20 mouse cellular contexts compared by ENCODE assay signal in genomic region chr14:87467586-87467985, GRCm38 (mm10). TPM values are rescaled to one million over a fixed set of nuclear protein-coding genes. Genes with fewer than 3 reads are reported as not detected.
DNase-seq lines count a peak whose midpoint lies in the region; ATAC-seq lines count a peak whose summit lies in the region.
"Had no signal": no experiment of that assay in that cellular context is flagged by ENCODE, and none has a peak within 500 bp of the region (broad histone marks: within the 10 kb centered on the region; RNA-seq: fewer than 3 reads in every experiment).

No protein-coding gene starts in this region.

- H3K4me3 ChIP-seq in forebrain, embryonic 15.5 days, result no peak overlapping the region
- H3K4me3 ChIP-seq in forebrain, embryonic 11.5 days (ENCODE audit: low read depth, low read length), result no peak overlapping the region
- no peak overlapping the region for H3K4me3 ChIP-seq in kidney, embryonic 14.5 days (ENCODE audit: low read length)
- H3K4me3 ChIP-seq in midbrain, embryonic 13.5 days (replicated peaks), result no peak overlapping the region
- no peak overlapping the region for H3K4me3 ChIP-seq in midbrain, embryonic 10.5 days
- H3K4me3 ChIP-seq: erythroblast, embryonic 14.5 days; heart, embryonic 10.5 days; hindbrain, embryonic 15.5 days; limb, embryonic 13.5 days; lung, embryonic 15.5 days had no signal

- H3K27me3 ChIP-seq in forebrain, embryonic 15.5 days, result no peaks in the 10 kb centered on the region
- no peaks in the 10 kb centered on the region for H3K27me3 ChIP-seq in forebrain, embryonic 11.5 days (ENCODE audit: control insufficient read depth, insufficient read depth, low read length)
- no peaks in the 10 kb centered on the region for H3K27me3 ChIP-seq in kidney, embryonic 14.5 days (ENCODE audit: control insufficient read depth, insufficient read depth, low read length)
- no peaks in the 10 kb centered on the region for H3K27me3 ChIP-seq in midbrain, embryonic 13.5 days
- H3K27me3 ChIP-seq in midbrain, embryonic 10.5 days (ENCODE audit: low read depth, poor library complexity, severe bottlenecking), result no peaks in the 10 kb centered on the region
- H3K27me3 ChIP-seq: CH12.LX; hindbrain, embryonic 15.5 days; limb, embryonic 13.5 days; lung, embryonic 15.5 days had no signal

- no peak overlapping the region for H3K9ac ChIP-seq in forebrain, embryonic 15.5 days (replicated peaks)
- no peak overlapping the region for H3K9ac ChIP-seq in forebrain, embryonic 11.5 days (ENCODE audit: low read length)
- H3K9ac ChIP-seq in kidney, embryonic 14.5 days (ENCODE audit: low read depth, low read length), result no peak overlapping the region
- no peak overlapping the region for H3K9ac ChIP-seq in midbrain, embryonic 13.5 days (replicated peaks)
- H3K9ac ChIP-seq: hindbrain, embryonic 15.5 days; limb, embryonic 13.5 days; liver, embryonic 14.5 days; lung, embryonic 15.5 days had no signal

- H3K36me3 ChIP-seq in forebrain, embryonic 15.5 days, result no peaks in the 10 kb centered on the region
- H3K36me3 ChIP-seq in forebrain, embryonic 11.5 days (ENCODE audit: control insufficient read depth, insufficient read depth, low read length), result no peaks in the 10 kb centered on the region
- no peaks in the 10 kb centered on the region for H3K36me3 ChIP-seq in kidney, embryonic 14.5 days (ENCODE audit: control insufficient read depth, insufficient read depth, low read length)
- no peaks in the 10 kb centered on the region for H3K36me3 ChIP-seq in midbrain, embryonic 13.5 days
- H3K36me3 ChIP-seq in midbrain, embryonic 10.5 days, result peaks cover 10% of the 10 kb centered on the region; the same call in 1 of the 2 replicates
- H3K36me3 ChIP-seq: hindbrain, embryonic 15.5 days; lung, embryonic 15.5 days had no signal

- H3K4me2 ChIP-seq in forebrain, embryonic 15.5 days (replicated peaks), result no peak overlapping the region
- H3K4me2 ChIP-seq in forebrain, embryonic 11.5 days (ENCODE audit: low read depth, low read length, severe bottlenecking), result no peak overlapping the region
- no peak overlapping the region for H3K4me2 ChIP-seq in kidney, embryonic 14.5 days (replicated peaks; ENCODE audit: low read depth, low read length)
- H3K4me2 ChIP-seq in midbrain, embryonic 13.5 days (replicated peaks), result no peak overlapping the region
- H3K4me2 ChIP-seq: hindbrain, embryonic 15.5 days; limb, embryonic 13.5 days; lung, embryonic 15.5 days had no signal

- ATAC-seq in forebrain, embryonic 15.5 days (replicated peaks), result 0 out of 2 replicates have a peak, but pooled peaks have one; percentile 17
- ATAC-seq in forebrain, embryonic 11.5 days (replicated peaks; ENCODE audit: low FRiP score), result no peak
- ATAC-seq in kidney, embryonic 14.5 days (ENCODE audit: low FRiP score, low TSS enrichment), result peak; percentile 51; the same call in 1 of the 2 replicates
- peak; percentile 41; the same call in 1 of the 2 replicates for ATAC-seq in midbrain, embryonic 13.5 days
- ATAC-seq: intestine, postnatal 0 days had no signal

- no peaks in the 10 kb centered on the region for H3K4me1 ChIP-seq in forebrain, embryonic 15.5 days
- H3K4me1 ChIP-seq in forebrain, embryonic 11.5 days (replicated peaks; ENCODE audit: control insufficient read depth, insufficient read depth, low read length), result no peaks in the 10 kb centered on the region
- no peaks in the 10 kb centered on the region for H3K4me1 ChIP-seq in kidney, embryonic 14.5 days (ENCODE audit: control insufficient read depth, insufficient read depth, low read length)
- H3K4me1 ChIP-seq in midbrain, embryonic 13.5 days (replicated peaks), result peaks cover 3% of the 10 kb centered on the region; the same call in 1 of the 2 replicates
- 0 out of 2 replicates have a peak, but pooled peaks cover 4% of the 10 kb centered on the region for H3K4me1 ChIP-seq in midbrain, embryonic 10.5 days

- H3K9me3 ChIP-seq in forebrain, embryonic 15.5 days, result no peaks in the 10 kb centered on the region
- H3K9me3 ChIP-seq in forebrain, embryonic 11.5 days (ENCODE audit: control insufficient read depth, low read length), result no peaks in the 10 kb centered on the region
- H3K9me3 ChIP-seq in kidney, embryonic 14.5 days (ENCODE audit: control insufficient read depth, low read length), result no peaks in the 10 kb centered on the region
- no peaks in the 10 kb centered on the region for H3K9me3 ChIP-seq in midbrain, embryonic 13.5 days
- H3K9me3 ChIP-seq in midbrain, embryonic 10.5 days (replicated peaks), result no peaks in the 10 kb centered on the region
- H3K9me3 ChIP-seq: heart, embryonic 10.5 days; hindbrain, embryonic 15.5 days; limb, embryonic 13.5 days; lung, embryonic 15.5 days had no signal

- DNase-seq in forebrain, embryonic 11.5 days (ENCODE audit: low spot score), result no peak
- no peak for DNase-seq in kidney, adult 18-20 months
- DNase-seq in midbrain, embryonic 10.5 days (ENCODE audit: low spot score), result no peak
- DNase-seq in ZHBTc4 (ENCODE audit: low read depth, low spot score), result peak; percentile 14
- DNase-seq in right cerebral cortex, adult 2 months (ENCODE audit: low spot score in 2 of 2), result no peak
- DNase-seq: adrenal gland, adult 2 months; cerebellum, adult 9-10 months; lung, postnatal 4 days; thymus, postnatal 14 days had no signal

- no peak overlapping the region for H3K27ac ChIP-seq in forebrain, embryonic 15.5 days (replicated peaks)
- no peak overlapping the region for H3K27ac ChIP-seq in forebrain, embryonic 11.5 days (ENCODE audit: low read depth, low read length)
- no peak overlapping the region for H3K27ac ChIP-seq in kidney, embryonic 14.5 days (ENCODE audit: low read depth, low read length)
- no peak overlapping the region for H3K27ac ChIP-seq in midbrain, embryonic 13.5 days
- H3K27ac ChIP-seq in midbrain, embryonic 10.5 days (replicated peaks), result no peak overlapping the region
- H3K27ac ChIP-seq: heart, embryonic 10.5 days; hindbrain, embryonic 15.5 days; limb, embryonic 13.5 days; liver, embryonic 14.5 days; lung, embryonic 15.5 days had no signal

- WGBS in forebrain, embryonic 15.5 days, result 82% methylated on average over 12 of the region's 12 CpGs
- WGBS in forebrain, embryonic 11.5 days, result 88% methylated on average over 12 of the region's 12 CpGs
- 77% methylated on average over 12 of the region's 12 CpGs for WGBS in kidney, embryonic 14.5 days
- 83% methylated on average over 12 of the region's 12 CpGs for WGBS in midbrain, embryonic 13.5 days
- 92% methylated on average over 12 of the region's 12 CpGs for WGBS in midbrain, embryonic 10.5 days

RNA-seq across cellular contexts. Expression of gene Tdrd3, which starts 51.1 kb away (rescaled TPM):
- polyA plus RNA-seq in forebrain, embryonic 15.5 days (2015; fragmentation: Nextera tagmentation; extraction: Ambion mirVana), result 57.8 and 62.5 TPM in 2 replicates
- 39.7 and 41.2 TPM in 2 replicates for polyA plus RNA-seq in forebrain, embryonic 11.5 days (2014; fragmentation: Nextera tagmentation; extraction: Ambion mirVana)
- 23.1 and 33.6 TPM in 2 replicates for polyA plus RNA-seq in kidney, embryonic 14.5 days (2014; fragmentation: Nextera tagmentation; extraction: Ambion mirVana)
- 45.5 and 46.2 TPM in 2 replicates for polyA plus RNA-seq in midbrain, embryonic 13.5 days (2015; fragmentation: Nextera tagmentation; extraction: Ambion mirVana)
- polyA plus RNA-seq in midbrain, embryonic 10.5 days (2016; fragmentation: Nextera tagmentation; extraction: Ambion mirVana), result 27.6 and 35.0 TPM in 2 replicates
